Mouse (Mus musculus): ENCODE data around the gene Mnat1. TPM values are rescaled to one million over a fixed set of nuclear protein-coding genes. Genes with fewer than 3 reads are reported as not detected.
"Not testable (repeated sequence)": the region's sequence is repeated elsewhere in the genome, so short reads cannot be mapped to it uniquely, and the experiment has no call there.

The Mnat1 gene
- total RNA-seq (2021) = 10 to 100 TPM; 19.2 to 20.4 TPM
- long read RNA-seq, experiment 1, transcript Mnat1-201 (8 exons, 2,505 nt) = major isoform, 6 of 6 reads
- long read RNA-seq, experiment 1, partial matches to known transcripts = 0 of 6 reads
- long read RNA-seq, experiment 1, other reads (novel, unspliced or antisense) = 0 of 6 reads
- long read RNA-seq, experiment 2, partial matches to known transcripts = 1 of 4 reads
- long read RNA-seq, experiment 2, other reads (novel, unspliced or antisense) = 0 of 4 reads

- DNase-seq = peak; percentile 78
- intact Hi-C loops (cut with DNase I; ENCODE audit: low total_unique reads) = no loop called here
Measured at GRCm38 (mm10) chr12:73123093-73124041, at the start of gene Mnat1. Mnat1 (plus strand) TSS chr12:73123717.

GRCm38 (mm10) chr12:73081828-73082227 lies 41.7 kb upstream of the Mnat1 start:
- intact Hi-C loops (cut with DNase I; ENCODE audit: low total_unique reads); DNase-seq: not testable (repeated sequence)

- DNase-seq = no peak
- intact Hi-C loops (cut with DNase I; ENCODE audit: low total_unique reads) = no loop called here
Measured at GRCm38 (mm10) chr12:73083773-73084172, 39.7 kb upstream of the Mnat1 start.

- DNase-seq = no peak
- intact Hi-C loops (cut with DNase I; ENCODE audit: low total_unique reads) = no loop called here
Measured at GRCm38 (mm10) chr12:73085739-73086630, 37.5 kb upstream of the Mnat1 start.

GRCm38 (mm10) chr12:73087086-73087485 lies 36.4 kb upstream of the Mnat1 start:
- DNase-seq = no peak
- intact Hi-C loops (cut with DNase I; ENCODE audit: low total_unique reads) = no loop called here

GRCm38 (mm10) chr12:73088500-73088899 lies 35.0 kb upstream of the Mnat1 start:
- intact Hi-C loops (cut with DNase I; ENCODE audit: low total_unique reads) = no loop called here
- DNase-seq = no peak

GRCm38 (mm10) chr12:73088911-73089310 lies 34.6 kb upstream of the Mnat1 start:
- intact Hi-C loops (cut with DNase I; ENCODE audit: low total_unique reads) = no loop called here

GRCm38 (mm10) chr12:73090672-73091335 lies 32.7 kb upstream of the Mnat1 start:
- intact Hi-C loops (cut with DNase I; ENCODE audit: low total_unique reads) = no loop called here
- DNase-seq = no peak

More at GRCm38 (mm10) chr12:73088911-73089310, 34.6 kb upstream of the Mnat1 start:
- DNase-seq = no peak

- intact Hi-C loops (cut with DNase I; ENCODE audit: low total_unique reads) = no loop called here
Measured at GRCm38 (mm10) chr12:73094189-73094588, 29.3 kb upstream of the Mnat1 start.

GRCm38 (mm10) chr12:73094605-73095004 lies 28.9 kb upstream of the Mnat1 start:
- DNase-seq = no peak
- intact Hi-C loops (cut with DNase I; ENCODE audit: low total_unique reads) = no loop called here

More at GRCm38 (mm10) chr12:73094189-73094588, 29.3 kb upstream of the Mnat1 start:
- no peak for DNase-seq

GRCm38 (mm10) chr12:73096177-73096576 lies 27.3 kb upstream of the Mnat1 start:
- DNase-seq; intact Hi-C loops (cut with DNase I; ENCODE audit: low total_unique reads): not testable (repeated sequence)

GRCm38 (mm10) chr12:73098593-73098992 lies 24.9 kb upstream of the Mnat1 start:
- no peak for DNase-seq

GRCm38 (mm10) chr12:73103713-73104112 lies 19.8 kb upstream of the Mnat1 start:
- no peak for DNase-seq
- intact Hi-C loops (cut with DNase I; ENCODE audit: low total_unique reads) = no loop called here

More at GRCm38 (mm10) chr12:73098593-73098992, 24.9 kb upstream of the Mnat1 start:
- intact Hi-C loops (cut with DNase I; ENCODE audit: low total_unique reads) = no loop called here

- DNase-seq = no peak
Measured at GRCm38 (mm10) chr12:73107821-73108220, 15.7 kb upstream of the Mnat1 start.

GRCm38 (mm10) chr12:73110431-73111111 lies 12.9 kb upstream of the Mnat1 start:
- intact Hi-C loops (cut with DNase I; ENCODE audit: low total_unique reads) = loop anchor here (10.0 kb wide), 1 partner anchor 56 kb away; the partner anchor contains the start of gene Six1
- peak; percentile 13 for DNase-seq

More at GRCm38 (mm10) chr12:73107821-73108220, 15.7 kb upstream of the Mnat1 start:
- intact Hi-C loops (cut with DNase I; ENCODE audit: low total_unique reads) = no loop called here

- intact Hi-C loops (cut with DNase I; ENCODE audit: low total_unique reads) = loop anchor here (10.0 kb wide), 1 partner anchor 57 kb away; the partner anchor contains the start of gene Six1
- peak; percentile 57 for DNase-seq
Measured at GRCm38 (mm10) chr12:73111561-73112325, 11.8 kb upstream of the Mnat1 start.

- DNase-seq = peak; percentile 47
Measured at GRCm38 (mm10) chr12:73112326-73113087, 11.0 kb upstream of the Mnat1 start.

More at GRCm38 (mm10) chr12:73112326-73113087, 11.0 kb upstream of the Mnat1 start:
- intact Hi-C loops (cut with DNase I; ENCODE audit: low total_unique reads) = loop anchor here (10.0 kb wide), 1 partner anchor 58 kb away; the partner anchor contains the start of gene Six1
